Mouse (Mus musculus) thymus, postnatal 10 days (tissue): ENCODE measurements around the gene Galnt11.
"Not testable (repeated sequence)": the region's sequence is repeated elsewhere in the genome, so short reads cannot be mapped to it uniquely, and the experiment has no call there.

Source experiments
- DNase-seq, 2 experiments: peaks; one replicate each; pipeline ENCODE4 v3.0.0; 2021; ENCODE audit warnings: low spot score in 2 of 2

Galnt11 gene

DNA sequence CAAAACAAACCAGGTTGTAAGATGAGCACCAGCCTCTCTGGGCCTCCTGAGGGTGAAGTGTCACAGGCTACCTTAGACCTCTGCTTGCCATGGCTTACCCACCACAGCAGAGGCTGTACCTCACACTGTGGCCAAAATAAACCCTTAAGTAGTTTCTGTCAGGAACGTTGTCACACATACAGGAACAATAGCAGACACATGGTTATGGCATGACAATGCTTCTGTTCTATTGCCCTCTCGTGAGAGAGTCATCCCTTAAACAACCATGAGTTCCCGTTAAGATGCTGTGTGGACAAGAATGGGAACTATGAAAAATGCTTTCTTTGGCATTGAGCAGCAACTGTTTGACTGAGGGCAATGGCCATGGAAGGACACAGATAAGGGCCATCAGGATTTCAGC, at the start of gene Galnt11:
TSS of gene Galnt11 (plus strand) at position 301 of the 400 bp plus-strand sequence.
- no peak for DNase-seq

GRCm38 (mm10) chr5:25177937-25178336, 43.8 kb upstream of the Galnt11 start:
- DNase-seq, result not testable (repeated sequence)

DNA sequence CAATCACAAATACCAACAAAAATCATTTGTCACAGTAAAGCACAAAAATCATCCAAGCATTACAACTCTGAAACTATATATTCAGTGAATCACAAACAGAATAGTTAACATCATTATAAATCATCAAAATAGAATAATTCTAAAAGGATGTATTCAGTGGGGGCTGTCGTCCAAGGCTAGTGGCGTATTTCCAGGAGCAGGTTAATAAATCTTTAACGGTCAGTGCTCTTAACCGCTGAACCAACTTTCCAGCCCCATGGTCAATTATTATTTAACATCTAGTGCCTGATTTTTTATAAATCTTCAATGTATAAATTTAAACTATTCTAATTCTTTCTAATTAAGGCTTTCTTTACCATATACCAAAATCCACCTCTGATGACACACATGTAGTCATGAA, 43.2 kb upstream of the Galnt11 start:
- DNase-seq, result not testable (repeated sequence)

GRCm38 (mm10) chr5:25179284-25179683, 42.4 kb upstream of the Galnt11 start:
- DNase-seq, result no peak

DNA sequence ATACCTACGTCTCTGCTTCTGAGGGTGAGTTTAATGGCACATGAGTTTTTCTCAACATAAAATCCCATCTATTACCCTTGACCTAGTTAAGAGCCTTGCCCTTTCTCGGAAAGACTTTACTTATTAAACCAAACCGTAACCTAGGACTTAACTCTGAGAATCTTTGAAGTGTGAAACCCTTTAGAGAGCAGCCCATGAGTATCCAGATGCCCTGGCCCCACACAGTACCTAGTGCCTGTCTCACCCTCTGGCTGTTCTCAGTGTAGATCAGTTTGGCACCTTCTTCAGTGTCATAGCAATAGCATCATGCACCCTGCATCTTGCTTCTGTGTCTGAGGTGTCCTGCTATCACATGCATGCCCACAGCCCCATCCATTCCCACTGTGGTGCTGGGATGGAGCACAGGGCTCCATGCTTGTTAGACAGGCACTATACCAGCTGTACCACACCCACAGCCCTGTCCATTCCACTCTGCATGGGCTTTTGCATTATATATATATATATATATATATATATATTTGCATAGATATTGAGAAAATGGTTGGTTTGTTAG, 41.7 kb upstream of the Galnt11 start:
- no peak for DNase-seq

DNA sequence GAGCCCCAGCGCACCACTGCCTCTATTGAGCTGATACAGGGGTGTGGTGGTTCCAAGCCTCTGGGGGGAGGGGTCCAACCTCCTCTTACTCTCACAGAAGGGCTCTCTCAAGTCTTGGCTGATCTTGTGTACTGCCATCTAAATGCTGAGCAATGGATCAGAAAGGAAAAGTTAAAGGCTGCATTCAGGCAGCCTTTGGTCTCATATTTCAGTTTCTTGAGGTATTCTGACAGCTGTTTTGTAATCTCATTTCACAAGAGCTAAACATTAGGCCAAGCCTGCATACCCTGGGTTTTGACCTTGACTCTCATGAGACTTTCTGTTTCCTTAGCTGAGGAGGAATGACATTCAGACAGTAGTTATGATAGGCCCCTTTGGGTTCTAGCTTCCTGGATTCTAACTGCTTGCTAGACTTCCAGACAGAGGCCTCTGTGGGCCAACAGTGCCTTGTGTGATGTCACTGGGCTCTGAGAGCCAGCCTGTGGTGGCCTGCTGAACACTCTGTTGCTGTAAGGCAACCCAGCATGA, 40.6 kb upstream of the Galnt11 start, which contains the start of gene Galntl5:
TSS of gene Galntl5 (plus strand) at position 457 of the 528 bp plus-strand sequence.
- no peak for DNase-seq

GRCm38 (mm10) chr5:25183595-25183994, 38.1 kb upstream of the Galnt11 start:
- no peak for DNase-seq

- no peak for DNase-seq
These were observed 37.1 kb upstream of the Galnt11 start for GRCm38 (mm10) chr5:25184594-25184993.

- DNase-seq, result no peak
These were observed 34.0 kb upstream of the Galnt11 start for GRCm38 (mm10) chr5:25187727-25188126.

- peak in 1 of 2 experiments; percentile 16 for DNase-seq
These were observed 32.9 kb upstream of the Galnt11 start for GRCm38 (mm10) chr5:25188802-25189201.

GRCm38 (mm10) chr5:25190521-25190920, 31.2 kb upstream of the Galnt11 start:
- DNase-seq, result no peak

- DNase-seq, result no peak
These were observed 9.8 kb upstream of the Galnt11 start for GRCm38 (mm10) chr5:25211872-25212271.

GRCm38 (mm10) chr5:25213216-25213615, 8.5 kb upstream of the Galnt11 start:
- DNase-seq, result not testable (repeated sequence)

- no peak for DNase-seq
These were observed 6.7 kb upstream of the Galnt11 start for GRCm38 (mm10) chr5:25215006-25215405.

DNA sequence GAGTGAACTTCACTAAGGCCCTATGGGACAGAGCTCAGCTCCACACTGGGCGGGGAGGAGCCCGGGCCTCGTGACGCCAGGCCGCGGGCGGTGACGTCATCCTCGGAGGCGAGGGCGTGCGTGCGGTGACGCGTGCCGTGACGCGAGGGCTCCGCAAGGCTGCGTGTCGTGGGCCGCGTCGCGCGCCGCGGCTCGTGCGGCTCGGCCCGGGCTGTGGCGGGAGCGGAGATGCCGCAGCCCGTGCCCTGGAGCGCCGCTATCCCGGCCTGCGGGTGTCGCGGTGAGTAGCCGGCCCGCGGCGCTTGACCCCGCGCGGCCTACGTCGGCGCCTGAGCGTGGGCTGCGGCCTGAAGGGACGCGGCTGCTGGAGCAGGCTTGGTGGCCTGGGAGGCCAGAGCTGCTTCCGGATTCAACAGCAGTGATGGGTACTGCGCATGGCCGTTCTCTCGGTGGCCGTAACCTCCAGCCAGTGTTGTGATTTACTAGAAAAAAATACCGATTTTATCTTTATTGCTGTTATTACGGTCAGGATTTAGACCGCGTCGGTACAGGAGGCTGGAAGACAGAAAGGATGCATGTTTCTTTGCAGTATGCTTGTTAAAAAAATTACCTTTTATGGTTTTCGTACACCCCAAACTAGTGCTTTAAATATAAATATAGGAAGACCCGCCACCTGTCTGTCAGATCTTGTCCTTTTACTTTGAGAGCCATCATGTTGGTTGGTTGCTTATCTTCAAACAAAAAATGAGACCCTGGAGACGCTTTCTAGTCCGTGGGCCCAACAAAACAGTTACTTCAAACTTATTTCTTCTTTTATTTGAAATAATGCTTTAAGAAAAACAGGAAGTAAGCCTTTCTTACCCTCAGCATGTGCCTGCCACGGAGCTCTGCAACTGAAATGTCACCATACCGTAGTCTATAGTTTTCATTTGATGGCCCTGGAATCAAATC, 1.3 kb downstream of the Galnt11 start, which contains the start of gene E130116L18Rik:
TSS of gene E130116L18Rik (minus strand) at position 402 of the 951 bp plus-strand sequence.
- DNase-seq, result peak; percentile 78 to 85

- not testable (repeated sequence) for DNase-seq
These were observed 2.7 kb downstream of the Galnt11 start for GRCm38 (mm10) chr5:25224377-25224776.

DNA sequence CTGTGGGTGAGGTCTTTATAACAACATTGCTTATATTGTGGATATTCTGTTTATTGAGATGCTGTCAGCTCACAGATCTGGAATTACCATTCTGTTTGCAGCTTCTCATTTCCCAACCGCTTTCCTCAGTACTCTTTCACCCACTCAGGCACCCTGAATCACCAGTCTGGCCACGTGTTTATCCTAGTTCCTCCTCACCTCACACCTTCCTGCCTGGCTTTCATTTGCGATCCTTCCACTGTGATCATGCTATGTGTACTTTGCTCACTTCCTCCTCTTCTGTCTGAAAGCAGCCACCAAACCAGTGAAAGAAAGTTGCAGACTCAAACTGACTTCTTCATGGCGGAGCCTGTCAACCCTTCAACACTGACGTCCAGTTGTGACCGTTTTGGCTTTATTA, 21.4 kb downstream of the Galnt11 start:
- DNase-seq, result no peak

DNA sequence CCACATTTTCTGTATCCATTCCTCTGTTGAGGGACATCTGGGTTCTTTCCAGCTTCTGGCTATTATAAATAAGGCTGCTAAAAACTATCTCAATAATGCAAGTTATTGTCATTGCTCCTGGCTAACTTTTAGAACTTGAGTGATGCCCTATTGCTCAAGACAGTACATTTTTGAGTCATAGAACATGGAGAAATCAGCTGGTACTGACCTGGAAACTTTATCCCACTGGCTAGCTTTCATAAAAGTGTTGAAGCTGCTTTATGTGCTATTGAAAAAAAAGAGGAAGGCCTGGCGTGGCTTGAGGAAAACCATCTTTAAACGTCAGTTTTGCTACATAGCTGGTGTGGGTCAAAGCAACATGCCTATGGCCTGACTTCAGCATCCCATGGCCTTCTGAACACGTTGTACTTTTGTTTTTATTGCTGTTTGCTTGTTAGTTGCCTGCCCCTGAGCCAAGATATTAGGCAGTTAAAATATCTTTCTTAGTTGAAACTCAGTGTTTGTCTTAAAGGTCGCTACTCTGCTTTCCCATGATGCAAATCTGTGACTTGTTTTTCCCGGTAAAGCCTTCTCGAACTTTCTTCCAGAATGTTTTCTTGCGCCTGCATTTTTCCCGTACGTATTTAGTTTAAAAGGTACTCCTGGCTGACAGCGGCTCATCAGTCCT, 24.2 kb downstream of the Galnt11 start:
- no peak for DNase-seq

DNA sequence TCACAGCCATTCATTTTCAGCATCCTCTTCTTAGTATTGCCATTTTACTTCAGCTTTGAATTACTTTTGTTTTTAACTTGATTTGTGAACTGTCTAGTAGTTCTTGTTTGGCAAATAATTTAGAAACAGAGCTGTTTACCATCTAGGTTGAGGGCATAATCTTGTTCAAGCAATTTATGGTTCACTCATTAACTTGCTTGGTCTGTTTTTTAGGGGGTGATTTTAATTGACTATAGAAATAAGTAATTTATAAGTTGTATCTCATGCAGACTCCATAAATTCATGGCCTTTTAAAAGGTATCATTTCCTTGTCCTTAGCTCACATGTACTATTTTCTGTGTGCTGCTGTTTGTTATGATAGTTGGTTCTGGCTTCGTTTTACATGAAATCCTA, 24.8 kb downstream of the Galnt11 start:
- no peak for DNase-seq

DNA sequence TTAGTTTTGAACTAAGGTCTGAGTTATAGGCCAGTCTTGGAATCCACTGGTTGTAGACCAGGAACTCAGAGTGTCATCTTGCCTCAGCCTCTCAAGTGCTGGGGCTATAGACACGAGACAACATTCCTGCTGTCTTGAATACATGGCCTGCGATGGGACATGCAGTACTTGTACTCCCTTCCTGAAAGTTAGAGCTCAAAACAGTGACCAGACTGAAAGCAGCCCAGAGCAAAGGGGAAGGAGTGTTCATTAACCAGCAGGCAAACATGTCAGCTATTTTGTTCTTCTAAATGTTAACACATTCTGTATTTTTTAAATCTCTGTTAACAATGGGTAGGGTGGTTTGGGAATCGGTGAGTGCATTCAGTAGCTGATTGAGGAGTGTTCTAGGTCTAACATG, 25.3 kb downstream of the Galnt11 start:
- DNase-seq, result no peak

- no peak for DNase-seq
These were observed 30.7 kb downstream of the Galnt11 start for GRCm38 (mm10) chr5:25252423-25252822.
